Mouse (Mus musculus) embryo, embryonic 10 days (tissue): ENCODE results near the gene Shld1.

Experiments
- DNase-seq: peaks from one replicate; pipeline ENCODE4 v3.0.0-alpha.2; 2015; ENCODE audit warnings: low spot score

The Shld1 gene

DNA sequence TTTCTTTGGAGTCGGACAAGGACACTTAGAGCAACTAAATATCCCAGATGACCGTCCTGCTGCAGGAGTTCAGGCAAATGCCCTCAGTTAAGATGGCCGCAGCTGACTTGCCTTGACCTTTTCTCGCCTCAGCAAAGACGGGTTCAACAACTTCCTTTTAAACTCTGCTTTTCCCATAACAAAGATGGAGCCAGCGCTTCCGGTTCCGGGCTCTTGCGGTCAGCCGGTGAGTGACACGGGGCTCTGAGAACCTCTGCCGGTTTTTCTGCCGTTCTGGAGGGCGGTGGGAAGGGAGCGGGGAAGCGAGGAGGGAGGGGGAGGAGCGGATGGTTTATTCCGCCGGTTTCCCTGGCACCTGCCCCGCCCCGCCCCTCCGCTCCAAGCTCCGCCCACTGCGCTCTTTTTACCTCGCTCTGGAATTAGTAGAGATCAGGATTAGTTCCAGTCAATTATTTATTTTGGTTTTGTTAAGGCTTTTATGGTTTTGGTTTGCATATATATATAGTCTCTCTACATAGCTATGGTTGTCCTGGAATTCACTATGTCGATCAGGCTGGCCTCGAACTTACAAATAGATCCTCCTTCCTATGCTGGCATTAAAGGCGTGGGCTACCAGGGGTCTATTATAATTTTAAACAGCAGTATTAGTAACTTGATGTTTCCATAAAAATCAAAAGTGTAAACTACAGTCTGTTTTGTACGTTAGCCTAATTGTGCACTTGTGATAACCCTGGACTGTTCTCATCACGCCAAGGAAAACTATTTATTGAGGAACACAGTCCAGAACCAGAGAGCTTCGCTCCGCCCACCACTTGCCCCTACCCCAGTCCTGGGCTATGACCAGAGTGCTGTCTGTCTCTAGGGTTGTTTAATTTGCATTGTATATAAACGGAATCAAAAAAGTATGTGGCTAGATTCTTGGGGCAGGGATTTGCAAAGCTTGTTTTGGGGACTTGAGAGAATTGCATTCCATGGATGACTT, at the start of gene Shld1:
Gene Shld1 (plus strand): TSS at position 176 of the 982 bp plus-strand sequence.
- DNase-seq = peak; percentile 94

DNA sequence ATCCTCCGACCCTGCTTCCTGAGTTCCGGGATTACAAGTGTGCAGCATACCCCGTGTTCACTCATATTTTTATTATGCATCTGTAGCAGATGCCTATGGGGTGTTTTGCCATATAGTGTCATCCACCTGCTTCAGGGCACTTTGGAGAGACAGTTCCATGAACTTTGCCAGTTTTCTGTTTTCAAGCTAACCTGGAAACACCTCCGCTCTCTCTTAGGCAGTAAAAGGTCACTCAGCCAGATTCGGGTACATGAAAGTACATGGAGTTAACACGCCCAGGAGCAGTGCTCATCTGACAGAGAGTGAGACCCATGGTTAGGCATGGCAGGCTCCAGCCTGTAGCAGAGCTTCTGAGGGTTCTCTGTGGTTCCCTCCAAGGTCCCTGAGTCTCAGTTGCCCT, 48.4 kb upstream of the Shld1 start:
- DNase-seq = no peak

DNA sequence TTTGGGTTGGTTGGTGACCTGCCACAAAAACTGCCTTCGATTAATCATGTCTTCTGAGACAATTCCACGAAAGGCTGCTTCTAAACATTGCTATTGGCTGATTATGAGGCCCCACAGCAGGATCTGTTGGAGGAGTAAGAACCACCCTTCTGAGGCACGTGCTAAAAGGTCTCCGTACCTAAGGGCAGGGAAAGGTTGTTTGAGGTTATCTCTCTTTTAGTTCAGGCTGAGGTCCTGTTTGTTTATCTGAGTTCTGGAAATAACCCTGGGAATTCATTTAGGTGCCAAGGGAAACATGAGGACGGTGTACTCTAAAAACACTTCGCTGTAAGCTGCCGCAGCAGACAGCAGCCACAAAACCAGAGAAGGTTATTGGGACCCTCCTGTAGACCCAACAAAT, 47.4 kb upstream of the Shld1 start:
- DNase-seq = no peak

DNA sequence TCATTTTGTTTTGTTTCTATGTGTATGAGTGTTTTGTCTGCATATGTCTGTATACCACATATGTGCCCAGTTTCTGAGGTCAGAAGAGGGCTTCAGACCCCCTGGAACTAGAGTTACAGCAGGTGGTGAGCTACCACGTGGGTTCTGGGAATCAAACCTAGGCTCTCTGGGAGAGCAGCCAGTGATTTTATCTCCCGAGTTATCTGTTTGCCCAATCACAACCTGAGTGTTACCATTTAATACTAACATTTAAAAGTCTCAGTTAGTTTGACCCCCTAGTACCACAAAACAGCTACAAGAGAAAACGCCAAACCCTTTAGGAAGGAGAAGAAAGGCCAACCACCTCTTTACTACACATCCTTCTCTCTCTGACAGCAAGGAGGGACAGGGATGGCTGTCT, 45.5 kb upstream of the Shld1 start:
- DNase-seq = no peak

DNA sequence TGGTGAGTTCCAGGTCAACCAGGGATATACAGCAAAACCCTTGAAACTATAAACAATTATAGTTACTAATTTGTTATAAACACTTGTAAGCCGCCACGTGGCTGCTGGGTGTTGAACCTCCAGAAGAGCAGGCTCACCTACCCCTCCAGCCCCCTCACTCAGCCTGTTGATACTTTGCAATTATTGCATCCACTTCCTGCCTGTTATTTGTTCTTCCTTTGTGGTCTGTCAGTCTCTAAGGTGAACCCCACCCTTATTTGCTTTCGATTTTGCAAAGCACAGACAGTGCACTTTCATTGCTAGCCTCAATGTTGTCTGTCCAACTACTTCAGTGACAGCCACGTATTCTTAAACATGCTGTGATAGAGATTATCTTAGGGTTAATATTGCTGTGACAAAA, 43.6 kb upstream of the Shld1 start:
- no peak for DNase-seq

- DNase-seq = peak; percentile 37
Observed at GRCm38 (mm10) chr2:132646856-132647745, 39.6 kb upstream of the Shld1 start.

DNA sequence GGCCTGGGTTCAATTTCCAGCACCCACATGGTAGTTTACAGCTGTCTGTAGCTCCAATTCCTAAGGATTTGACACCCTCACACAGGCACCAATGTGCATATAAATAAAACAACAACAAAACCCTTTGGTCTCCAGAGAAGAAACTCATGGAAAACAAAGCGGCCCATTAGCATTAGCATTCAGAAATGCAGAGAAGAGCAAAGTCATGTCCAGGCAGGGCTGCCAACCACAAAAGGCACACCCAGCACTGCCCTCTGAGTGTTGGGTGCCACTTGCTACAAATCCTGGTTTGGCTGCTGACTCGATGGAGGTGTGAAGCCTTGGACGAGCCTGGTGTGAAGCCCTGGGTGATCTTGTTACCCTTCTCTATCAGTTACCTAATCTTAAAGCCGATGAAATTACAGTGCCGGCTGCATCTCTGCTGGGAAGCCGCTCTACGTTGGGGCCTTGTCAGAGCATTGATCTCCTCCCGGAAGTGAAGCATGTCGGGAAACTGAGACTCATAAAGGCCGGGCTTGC, 37.3 kb upstream of the Shld1 start:
- DNase-seq = no peak

DNA sequence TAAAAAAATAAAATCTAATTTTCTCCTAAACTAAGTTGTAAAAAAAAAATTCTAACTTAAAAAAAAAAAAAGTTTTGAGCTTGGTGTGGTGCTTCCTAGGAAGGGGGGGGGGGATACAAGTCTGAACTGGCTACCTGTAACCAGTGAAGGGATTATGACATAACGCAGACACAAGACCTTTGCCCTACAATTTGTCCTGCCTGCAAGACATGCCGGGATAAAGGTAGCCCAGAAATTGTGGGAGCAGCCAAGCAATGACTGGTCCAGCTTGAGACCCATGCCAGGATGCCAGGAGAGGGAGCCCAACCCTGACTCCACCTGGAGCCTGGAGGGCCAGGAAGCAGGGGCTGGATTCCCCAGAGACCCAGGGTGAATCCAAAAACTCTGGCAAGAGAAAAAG, 36.2 kb upstream of the Shld1 start:
- no peak for DNase-seq

GRCm38 (mm10) chr2:132652476-132652875, 34.3 kb upstream of the Shld1 start:
- DNase-seq = peak; percentile 60

DNA sequence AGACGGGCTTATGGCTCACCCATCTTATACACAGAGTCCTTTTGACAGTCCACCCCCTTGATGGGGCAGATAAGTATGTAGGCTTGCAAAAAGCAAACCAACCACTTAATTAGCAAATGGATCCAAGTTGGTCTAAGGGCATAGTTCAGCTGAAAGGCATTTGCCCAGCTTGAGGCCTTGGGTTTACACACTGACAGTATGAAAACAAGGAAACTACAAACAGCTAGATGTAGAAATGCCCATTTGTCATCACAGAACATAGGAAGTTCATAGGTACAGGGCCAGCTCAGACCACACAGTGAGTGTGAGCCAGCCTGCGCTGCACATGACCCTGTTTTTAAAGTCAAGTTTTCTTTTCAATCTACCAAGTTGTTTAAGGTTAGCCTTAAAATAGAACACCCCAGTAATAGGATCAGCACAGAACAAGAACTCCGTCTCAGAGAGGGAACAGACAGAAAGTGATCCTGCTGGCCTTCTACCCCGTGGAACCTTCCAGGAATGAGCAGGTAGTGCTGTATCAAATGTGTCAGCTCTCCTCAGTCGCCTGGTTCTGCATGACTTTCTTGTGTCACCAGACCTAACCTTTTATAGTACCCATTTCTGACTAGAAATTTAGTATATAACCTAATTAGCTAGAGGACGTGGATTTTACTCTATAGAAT, 31.8 kb upstream of the Shld1 start:
- DNase-seq = no peak

GRCm38 (mm10) chr2:132657186-132657585, 29.5 kb upstream of the Shld1 start:
- no peak for DNase-seq

- DNase-seq = no peak
Observed at GRCm38 (mm10) chr2:132658412-132659120, 28.2 kb upstream of the Shld1 start.

GRCm38 (mm10) chr2:132669091-132669490, 17.6 kb upstream of the Shld1 start:
- no peak for DNase-seq

GRCm38 (mm10) chr2:132670290-132670689, 16.4 kb upstream of the Shld1 start:
- no peak for DNase-seq

- no peak for DNase-seq
Observed at GRCm38 (mm10) chr2:132672121-132672520, 14.6 kb upstream of the Shld1 start.

DNA sequence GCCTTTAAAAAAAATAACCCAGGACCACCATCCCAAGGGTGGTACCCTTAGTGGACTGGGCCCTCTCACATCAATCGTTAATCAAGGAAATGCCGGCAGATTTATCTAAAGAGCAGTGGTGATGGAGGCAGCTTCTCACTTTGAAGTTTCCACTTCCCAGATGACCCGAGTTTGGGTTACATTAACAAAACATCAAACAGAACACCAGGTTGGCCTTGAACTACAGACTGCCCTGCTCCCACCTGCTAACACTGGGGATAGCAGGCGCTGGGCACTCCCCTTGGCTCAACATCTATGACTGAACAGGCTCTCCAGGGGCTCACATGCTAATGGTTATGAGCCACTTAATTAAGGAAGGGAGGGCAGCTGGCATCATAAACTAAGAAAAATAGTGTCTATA, 10.6 kb upstream of the Shld1 start:
- DNase-seq = no peak

DNA sequence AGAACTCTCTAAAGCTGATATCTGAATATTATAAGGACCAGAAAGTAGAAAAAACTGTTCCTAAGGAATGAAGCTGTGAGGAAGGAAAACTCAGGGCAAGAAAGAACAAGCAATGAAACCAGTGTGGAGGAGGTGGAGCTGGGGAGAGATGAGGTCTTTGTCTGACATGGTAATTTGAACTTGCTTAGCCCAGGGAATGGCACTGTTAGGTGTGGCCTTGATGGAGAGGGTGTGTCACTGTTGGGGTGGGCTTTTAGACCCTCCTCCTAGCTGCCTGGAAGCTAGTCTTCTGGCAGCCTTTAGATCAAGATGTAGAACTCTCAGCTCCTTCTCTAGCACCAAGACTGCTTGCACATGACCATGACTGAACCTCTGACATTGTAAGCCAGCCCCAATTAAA, 1.7 kb upstream of the Shld1 start:
- no peak for DNase-seq

DNA sequence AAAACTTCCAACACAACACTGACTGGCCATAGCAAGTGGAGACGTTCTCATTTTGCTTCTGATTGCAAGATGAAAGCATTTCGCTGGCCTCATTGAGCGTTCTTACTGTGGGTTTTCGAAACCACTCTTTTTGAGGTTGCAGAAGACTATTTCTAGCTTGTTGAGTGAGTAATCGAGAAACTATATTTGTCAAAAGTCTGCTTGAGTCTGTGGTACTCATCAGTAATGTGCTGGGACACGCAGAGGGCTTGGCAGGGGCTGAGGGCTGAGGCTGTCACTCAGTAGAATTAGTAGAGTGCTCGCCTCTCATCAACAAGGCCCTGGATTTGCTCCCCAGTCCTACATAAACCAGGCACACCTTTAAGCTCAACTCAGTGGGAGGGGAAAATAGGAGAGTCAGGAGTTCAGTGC, 1.9 kb downstream of the Shld1 start:
- DNase-seq = no peak

DNA sequence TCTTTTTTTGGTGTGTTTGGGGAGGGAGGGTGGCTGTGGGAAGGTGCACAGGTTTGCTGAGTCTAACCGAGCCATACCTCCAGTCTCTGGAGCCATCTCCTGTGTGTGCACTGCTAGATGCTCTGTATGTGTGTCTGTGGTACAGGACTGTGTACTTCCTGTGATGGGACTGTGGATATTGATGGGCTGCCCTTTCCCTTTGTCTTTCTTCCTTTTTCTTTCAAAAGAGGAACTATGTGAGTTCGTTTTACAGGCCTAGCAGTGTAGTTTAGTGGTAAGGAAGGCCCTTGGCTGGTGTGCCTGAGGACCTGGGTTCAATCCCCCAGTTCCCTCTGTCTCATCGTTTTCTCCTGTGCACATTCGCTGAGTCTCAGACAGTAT, 2.4 kb downstream of the Shld1 start:
- no peak for DNase-seq

DNA sequence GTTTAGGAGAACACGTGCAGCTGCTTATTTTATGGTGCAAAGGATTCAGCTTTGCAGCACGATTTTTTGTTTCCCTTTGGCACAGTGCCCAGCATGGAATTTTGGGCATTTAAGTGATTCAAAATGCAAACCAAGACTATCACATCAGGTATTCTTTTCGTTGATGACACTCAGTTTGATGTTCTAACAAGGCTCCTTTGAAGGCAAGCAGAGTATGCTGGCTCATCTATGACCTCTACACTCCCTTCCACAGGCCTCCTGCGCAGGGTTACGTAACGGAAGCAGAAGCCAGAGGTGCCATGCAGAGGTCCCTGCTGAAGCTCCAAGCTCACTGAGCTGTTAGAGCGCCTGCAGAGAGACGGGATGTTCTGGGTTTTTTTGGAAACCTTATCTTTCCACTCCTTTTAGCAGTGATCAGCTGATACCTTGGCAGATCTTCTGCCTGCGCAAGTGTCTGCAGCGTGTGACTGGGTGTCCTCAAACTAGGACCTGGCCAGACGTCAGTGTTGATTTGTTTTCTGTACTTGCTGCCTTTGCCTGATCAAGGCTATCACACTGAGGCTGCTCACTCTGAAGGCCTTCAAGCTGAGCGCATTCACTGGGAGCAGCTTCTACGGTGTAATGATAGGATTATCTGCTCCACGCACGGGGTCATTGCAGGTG, 3.0 kb downstream of the Shld1 start:
- DNase-seq = no peak

DNA sequence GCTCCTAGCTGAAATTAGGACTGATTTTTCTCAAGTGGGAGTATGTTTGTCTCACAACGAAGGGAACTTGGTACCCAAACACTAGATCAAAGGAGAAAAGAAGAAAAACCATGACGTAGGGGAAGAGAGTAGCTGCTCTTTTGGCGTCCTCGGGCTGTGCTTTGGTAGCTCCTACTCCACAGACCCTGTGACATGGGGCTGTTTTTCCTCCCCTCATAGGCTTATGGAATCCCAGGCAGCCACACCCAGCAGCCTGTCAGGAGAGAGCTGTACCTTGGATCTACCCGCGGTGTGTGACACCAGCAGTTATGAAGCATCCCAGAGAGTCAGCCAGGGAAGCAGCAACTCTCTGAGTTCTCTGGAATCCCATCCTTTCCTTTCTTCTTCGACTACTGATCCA, 5.0 kb downstream of the Shld1 start:
- DNase-seq = no peak
